Mouse (Mus musculus): Measurements from ENCODE around the gene Borcs5. TPM values are rescaled to one million over a fixed set of nuclear protein-coding genes. Genes with fewer than 3 reads are reported as not detected.

Gene Borcs5
- total RNA-seq, 2 experiments from 2014 or later = 9.1 to 10.3 TPM

- intact Hi-C loops (cut with DNase I) = no loop called here
- DNase-seq (ENCODE audit: low spot score) = no peak
Observed at GRCm38 (mm10) chr6:134621552-134621949, 17.8 kb upstream of the Borcs5 start.

GRCm38 (mm10) chr6:134625431-134625830 lies 13.9 kb upstream of the Borcs5 start:
- DNase-seq (ENCODE audit: low spot score) = no peak
- intact Hi-C loops (cut with DNase I) = no loop called here

GRCm38 (mm10) chr6:134626564-134626963 lies 12.7 kb upstream of the Borcs5 start:
- intact Hi-C loops (cut with DNase I) = no loop called here
- DNase-seq (ENCODE audit: low spot score) = no peak

GRCm38 (mm10) chr6:134630447-134630846 lies 8.9 kb upstream of the Borcs5 start:
- no peak for DNase-seq (ENCODE audit: low spot score)

GRCm38 (mm10) chr6:134631947-134632687 lies 7.2 kb upstream of the Borcs5 start, which contains the start of gene Mansc1:
Mansc1 (minus strand) TSS chr6:134632488.
- peak; percentile 26 for DNase-seq (ENCODE audit: low spot score)
- intact Hi-C loops (cut with DNase I) = no loop called here

More at GRCm38 (mm10) chr6:134630447-134630846, 8.9 kb upstream of the Borcs5 start:
- intact Hi-C loops (cut with DNase I) = no loop called here

GRCm38 (mm10) chr6:134632756-134633155 lies 6.6 kb upstream of the Borcs5 start:
- intact Hi-C loops (cut with DNase I) = no loop called here
- no peak for DNase-seq (ENCODE audit: low spot score)

- intact Hi-C loops (cut with DNase I) = no loop called here
- DNase-seq (ENCODE audit: low spot score) = no peak
Observed at GRCm38 (mm10) chr6:134633553-134633952, 5.8 kb upstream of the Borcs5 start.

GRCm38 (mm10) chr6:134636476-134636875 lies 2.8 kb upstream of the Borcs5 start:
- intact Hi-C loops (cut with DNase I) = no loop called here
- DNase-seq (ENCODE audit: low spot score) = no peak

- DNase-seq (ENCODE audit: low spot score) = no peak
- intact Hi-C loops (cut with DNase I) = loop anchor here (2.0 kb wide), 1 partner anchor 23 kb away; no protein-coding TSS in a partner anchor
Observed at GRCm38 (mm10) chr6:134639900-134640299, 590 bp downstream of the Borcs5 start.

- intact Hi-C loops (cut with DNase I) = loop anchor here (2.0 kb wide), 1 partner anchor 24 kb away; no protein-coding TSS in a partner anchor
- peak; percentile 86 for DNase-seq (ENCODE audit: low spot score)
Observed at GRCm38 (mm10) chr6:134640485-134641475, 1.5 kb downstream of the Borcs5 start.

GRCm38 (mm10) chr6:134641738-134642446 lies 2.6 kb downstream of the Borcs5 start:
- no peak for DNase-seq (ENCODE audit: low spot score)
- intact Hi-C loops (cut with DNase I) = loop anchor here (1.0 to 2.0 kb wide), 2 partner anchors 25 to 217 kb away; no protein-coding TSS in a partner anchor

- intact Hi-C loops (cut with DNase I) = no loop called here
- DNase-seq (ENCODE audit: low spot score) = no peak
Observed at GRCm38 (mm10) chr6:134643296-134643695, 4.0 kb downstream of the Borcs5 start.

GRCm38 (mm10) chr6:134646835-134647234 lies 7.5 kb downstream of the Borcs5 start:
- no peak for DNase-seq (ENCODE audit: low spot score)
- intact Hi-C loops (cut with DNase I) = no loop called here

- no peak for DNase-seq (ENCODE audit: low spot score)
- intact Hi-C loops (cut with DNase I) = no loop called here
Observed at GRCm38 (mm10) chr6:134647621-134648020, 8.3 kb downstream of the Borcs5 start.

GRCm38 (mm10) chr6:134648356-134648755 lies 9.0 kb downstream of the Borcs5 start:
- intact Hi-C loops (cut with DNase I) = no loop called here
- DNase-seq (ENCODE audit: low spot score) = no peak

GRCm38 (mm10) chr6:134656527-134656926 lies 17.2 kb downstream of the Borcs5 start:
- DNase-seq (ENCODE audit: low spot score) = no peak
- intact Hi-C loops (cut with DNase I) = loop anchor here (10.0 kb wide), 1 partner anchor 168 kb away; no protein-coding TSS in a partner anchor

GRCm38 (mm10) chr6:134659108-134659958 lies 20.0 kb downstream of the Borcs5 start:
- intact Hi-C loops (cut with DNase I) = loop anchor here (1.0 to 10.0 kb wide), 4 partner anchors 135 to 287 kb away; no protein-coding TSS in a partner anchor
- peak; percentile 28 for DNase-seq (ENCODE audit: low spot score)

GRCm38 (mm10) chr6:134660714-134661406 lies 21.6 kb downstream of the Borcs5 start:
- no peak for DNase-seq (ENCODE audit: low spot score)
- intact Hi-C loops (cut with DNase I) = no loop called here
